Mouse (Mus musculus) forebrain, embryonic 13.5 days (tissue): Measurements from ENCODE around the gene Kitl. TPM values are rescaled to one million over a fixed set of nuclear protein-coding genes. Genes with fewer than 3 reads are reported as not detected.

Experiments
- ATAC-seq: fragments of 200-750 bp; cut with Nextera tagmentation; 2 replicates; pipeline ENCODE4 v1.8.0; 2017
- H3K27ac ChIP-seq: fragments of 300-500 bp; sonication (generic); 2 replicates; pipeline ENCODE4 v1.5.1; 2015; ENCODE audit warnings: inconsistent platforms, mild to moderate bottlenecking, moderate library complexity
- H3K27me3 ChIP-seq: fragments of 300-500 bp; sonication (generic); 2 replicates; pipeline ENCODE4 v1.6.1; 2015; ENCODE audit warnings: mild to moderate bottlenecking, inconsistent platforms
- H3K36me3 ChIP-seq: fragments of 300-500 bp; sonication (generic); 2 replicates; pipeline ENCODE4 v1.6.1; 2015; ENCODE audit warnings: mild to moderate bottlenecking, inconsistent platforms; ENCODE audit not compliant: poor library complexity, severe bottlenecking
- H3K4me1 ChIP-seq: fragments of 300-500 bp; sonication (generic); 2 replicates; pipeline ENCODE4 v1.6.1; 2015; ENCODE audit warnings: inconsistent platforms
- H3K4me2 ChIP-seq: fragments of 300-500 bp; sonication (generic); 2 replicates; pipeline ENCODE4 v1.6.1; 2015; ENCODE audit warnings: inconsistent platforms, mild to moderate bottlenecking, moderate library complexity
- H3K4me3 ChIP-seq: fragments of 300-500 bp; sonication (generic); 2 replicates; pipeline ENCODE4 v1.5.1; 2015; ENCODE audit warnings: mild to moderate bottlenecking, inconsistent platforms
- H3K9ac ChIP-seq: fragments of 300-500 bp; sonication (generic); 2 replicates; pipeline ENCODE4 v1.6.1; 2015; ENCODE audit warnings: mild to moderate bottlenecking, inconsistent platforms
- H3K9me3 ChIP-seq: fragments of 300-500 bp; sonication (generic); replicated peaks from 2 replicates; pipeline ENCODE4 v1.6.1; 2016; ENCODE audit warnings: inconsistent platforms
- WGBS: fragments of 180-500 bp; shearing (Covaris S2); methylation state at CpG from one replicate; pipeline ENCODE4 v1.1.7; 2015; 5-methylcytosine and 5-hydroxymethylcytosine counted together
- microRNA-seq: library from miRNA; unstranded; fragments of <30 nt; microRNA quantifications from one replicate; pipeline ENCODE4, GENCODE M21; 2016
- polyA plus RNA-seq: library from polyadenylated mRNA; unstranded; fragments of >200 nt; fragmentation: Nextera tagmentation; extraction: Ambion mirVana; gene quantifications from 2 replicates; pipeline ENCODE4 v1.2.1, GENCODE M21; 2015

Gene Kitl
- polyA plus RNA-seq, 1 experiment from 2014 or later: 26.6 TPM

DNA sequence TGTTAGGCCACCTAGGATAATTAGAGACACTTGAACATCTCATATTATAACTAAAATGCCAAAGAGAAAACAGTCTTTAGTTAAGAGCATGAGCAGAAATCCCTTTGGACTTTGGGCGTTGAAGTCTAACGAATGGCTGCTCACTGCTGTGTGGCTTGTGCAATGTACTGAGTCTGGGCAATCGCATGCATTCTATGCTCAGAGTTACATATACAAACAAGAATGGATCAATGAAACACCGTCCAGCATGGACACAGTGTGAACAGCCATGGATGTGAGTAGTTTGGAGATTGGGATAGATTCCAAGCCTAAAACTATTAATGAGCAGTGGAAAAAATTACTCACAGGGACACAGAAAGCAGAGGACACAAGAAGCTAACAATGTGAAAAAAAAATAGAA is 116.2 kb downstream of the Kitl start:
- Histone ChIP-seq H3K4me1 (peaks cover 12% of the 10 kb centered on the region), H3K27ac (no peak overlapping the region), H3K9ac (no peak overlapping the region), H3K27me3 (no peaks in the 10 kb centered on the region), H3K9me3 (no peaks in the 10 kb centered on the region), H3K36me3 (no peaks in the 10 kb centered on the region), H3K4me2 (no peak overlapping the region), H3K4me3 (no peak overlapping the region)
- WGBS: 80% methylated on average over 4 of the region's 4 CpGs
- no peak for ATAC-seq

DNA sequence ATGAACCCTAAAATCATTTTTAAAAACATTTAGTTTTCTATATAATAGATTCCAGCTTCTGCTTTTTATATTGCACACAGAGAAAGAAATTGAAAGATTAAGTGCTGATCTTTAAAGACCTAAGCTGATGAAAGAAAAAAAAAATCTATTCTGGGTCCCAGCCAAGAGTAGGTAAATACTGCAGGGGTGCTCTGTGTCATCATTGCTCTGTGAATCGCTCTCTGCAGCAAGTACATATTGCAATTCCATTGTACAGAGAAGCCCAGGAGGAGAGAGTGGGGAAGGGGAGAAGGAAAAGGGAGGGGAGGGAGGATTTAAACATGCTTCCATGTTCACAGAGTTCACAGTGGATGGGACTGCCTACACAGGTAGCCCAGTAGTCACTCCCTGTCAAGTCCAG is 116.9 kb downstream of the Kitl start:
- H3K4me1 ChIP-seq: peaks cover 12% of the 10 kb centered on the region
- H3K27me3 ChIP-seq: no peaks in the 10 kb centered on the region
- WGBS: 70% methylated on average over 1 of the region's 1 CpGs
- no peak overlapping the region for H3K27ac ChIP-seq
- no peak for ATAC-seq
- no peaks in the 10 kb centered on the region for H3K9me3 ChIP-seq
- H3K4me3 ChIP-seq: no peak overlapping the region
- no peak overlapping the region for H3K9ac ChIP-seq
- H3K36me3 ChIP-seq: no peaks in the 10 kb centered on the region
- no peak overlapping the region for H3K4me2 ChIP-seq

DNA sequence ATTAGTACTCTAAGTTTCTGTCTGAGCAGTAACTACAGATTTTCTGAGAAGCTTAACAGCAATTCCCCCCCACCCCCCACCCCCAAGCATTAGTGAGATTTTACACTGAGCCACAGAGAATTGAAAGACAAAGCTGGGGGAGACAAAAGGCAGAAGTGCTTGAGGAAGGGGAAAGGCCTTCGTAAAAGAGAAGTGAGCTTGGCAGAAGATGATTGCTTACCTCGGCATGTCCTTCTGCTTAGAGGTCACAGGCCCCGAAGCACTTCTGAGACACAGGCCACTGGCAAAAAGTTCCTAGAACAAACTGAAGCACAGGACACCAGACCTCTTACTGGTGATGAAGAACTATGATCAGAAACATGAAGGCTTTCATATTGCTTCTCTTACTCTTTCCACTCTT is 123.1 kb downstream of the Kitl start:
- WGBS: 79% methylated on average over 3 of the region's 3 CpGs
- Histone ChIP-seq H3K4me1 (no peaks in the 10 kb centered on the region), H3K27me3 (no peaks in the 10 kb centered on the region), H3K4me2 (no peak overlapping the region), H3K9me3 (no peaks in the 10 kb centered on the region), H3K4me3 (no peak overlapping the region), H3K36me3 (no peaks in the 10 kb centered on the region), H3K9ac (no peak overlapping the region), H3K27ac (no peak overlapping the region)
- ATAC-seq: no peak

DNA sequence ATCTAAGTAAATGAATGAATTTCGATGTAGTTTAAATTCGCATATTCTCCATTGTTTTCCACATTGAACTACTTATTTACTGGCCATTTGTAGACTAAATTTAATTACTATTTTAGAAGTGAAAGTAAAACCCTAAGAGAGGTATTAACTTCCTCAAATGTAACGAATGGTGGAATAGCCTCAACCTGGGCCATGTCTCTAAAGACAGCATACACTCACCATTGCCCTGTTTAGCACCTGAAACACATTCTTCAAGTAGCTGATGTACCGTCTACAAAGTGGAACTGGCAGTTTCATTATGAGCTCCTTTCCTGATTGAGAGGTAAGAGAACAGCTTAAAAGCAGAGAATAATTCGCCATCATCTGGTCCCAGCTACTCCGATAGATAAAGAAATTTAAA is 132.7 kb downstream of the Kitl start:
- no peak overlapping the region for H3K27ac ChIP-seq
- H3K9me3 ChIP-seq: no peaks in the 10 kb centered on the region
- H3K27me3 ChIP-seq: no peaks in the 10 kb centered on the region
- 92% methylated on average over 6 of the region's 6 CpGs for WGBS
- no peak overlapping the region for H3K4me3 ChIP-seq
- H3K9ac ChIP-seq: no peak overlapping the region
- ATAC-seq: no peak
- no peaks in the 10 kb centered on the region for H3K36me3 ChIP-seq
- no peaks in the 10 kb centered on the region for H3K4me1 ChIP-seq
- no peak overlapping the region for H3K4me2 ChIP-seq

Small RNA genes lying within 50 kb of the gene (microRNA-seq; reads per million reads assigned to microRNA genes)
- gene Gm22918 (not detected), gene Gm25287 (not detected)
